Mouse (Mus musculus): ENCODE measurements around the gene Snx15. TPM values are rescaled to one million over a fixed set of nuclear protein-coding genes. Genes with fewer than 3 reads are reported as not detected.

The Snx15 gene
- polyA plus RNA-seq, 1 experiment, result 138 TPM

GRCm38 (mm10) chr19:6104476-6104875 is 23.6 kb downstream of the Snx15 start:
- H3K4me3 ChIP-seq (replicated peaks), result no peak overlapping the region
- H3K4me1 ChIP-seq, result peaks cover 55% of the 10 kb centered on the region
- TF ChIP-seq GATA1 (IDR thresholded peaks at IDR 0.05; ENCODE audit: borderline replicate concordance, low read length) (no peak), FLI1 (IDR thresholded peaks at IDR 0.05; ENCODE audit: low read length) (no peak)
- H3K27me3 ChIP-seq (replicated peaks), result no peaks in the 10 kb centered on the region
- H3K9me3 ChIP-seq, result no peaks in the 10 kb centered on the region
- peaks cover 5% of the 10 kb centered on the region for H3K36me3 ChIP-seq (replicated peaks; ENCODE audit: low read length)

GRCm38 (mm10) chr19:6102169-6102853 is 25.8 kb downstream of the Snx15 start:
- Histone ChIP-seq H3K36me3 (replicated peaks; ENCODE audit: low read length) (peaks cover 15% of the 10 kb centered on the region), H3K9me3 (no peaks in the 10 kb centered on the region), H3K4me1 (peaks cover 51% of the 10 kb centered on the region), H3K4me3 (replicated peaks) (peak overlapping the region; percentile 57), H3K27me3 (replicated peaks) (no peaks in the 10 kb centered on the region)
- TF ChIP-seq GATA1 (IDR thresholded peaks at IDR 0.05; ENCODE audit: borderline replicate concordance, low read length) (no peak), FLI1 (IDR thresholded peaks at IDR 0.05; ENCODE audit: low read length) (no peak)

DNA sequence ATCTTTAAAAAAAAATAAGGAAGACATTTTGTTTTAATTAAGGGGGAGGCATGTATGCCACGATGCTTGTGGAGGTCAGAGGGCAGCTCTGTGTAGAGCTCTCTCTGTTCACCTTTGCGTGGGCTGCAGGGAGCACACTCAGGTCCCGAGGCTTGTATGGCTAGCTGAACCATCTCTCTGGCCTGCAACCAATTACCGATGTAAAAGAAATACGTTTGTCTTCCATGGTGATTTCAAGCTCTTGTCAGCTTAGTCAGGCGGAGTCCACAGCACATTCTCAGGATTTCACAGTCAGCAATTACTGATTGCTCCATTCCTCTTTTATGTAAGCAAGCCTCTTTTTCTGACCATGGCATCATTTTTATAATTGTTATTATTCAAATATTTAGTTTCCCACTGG is 26.9 kb downstream of the Snx15 start:
- no peak for TF ChIP-seq GATA1 (IDR thresholded peaks at IDR 0.05; ENCODE audit: borderline replicate concordance, low read length)
- no peak for TF ChIP-seq FLI1 (IDR thresholded peaks at IDR 0.05; ENCODE audit: low read length)
- Histone ChIP-seq H3K9me3 (no peaks in the 10 kb centered on the region), H3K27me3 (replicated peaks) (no peaks in the 10 kb centered on the region), H3K36me3 (replicated peaks; ENCODE audit: low read length) (peaks cover 19% of the 10 kb centered on the region), H3K4me3 (replicated peaks) (no peak overlapping the region), H3K4me1 (peaks cover 47% of the 10 kb centered on the region)

GRCm38 (mm10) chr19:6097847-6098246 is 30.3 kb downstream of the Snx15 start:
- peaks cover 46% of the 10 kb centered on the region for H3K36me3 ChIP-seq (replicated peaks; ENCODE audit: low read length)
- H3K27me3 ChIP-seq (replicated peaks), result no peaks in the 10 kb centered on the region
- TF ChIP-seq GATA1 (IDR thresholded peaks at IDR 0.05; ENCODE audit: borderline replicate concordance, low read length) (no peak), FLI1 (IDR thresholded peaks at IDR 0.05; ENCODE audit: low read length) (no peak)
- H3K4me3 ChIP-seq (replicated peaks), result no peak overlapping the region
- peaks cover 26% of the 10 kb centered on the region for H3K4me1 ChIP-seq
- H3K9me3 ChIP-seq, result no peaks in the 10 kb centered on the region

- TF ChIP-seq GATA1 (IDR thresholded peaks at IDR 0.05; ENCODE audit: borderline replicate concordance, low read length), result no peak
- no peak for TF ChIP-seq FLI1 (IDR thresholded peaks at IDR 0.05; ENCODE audit: low read length)
- Histone ChIP-seq H3K36me3 (replicated peaks; ENCODE audit: low read length) (peaks cover 76% of the 10 kb centered on the region), H3K4me1 (peaks cover 3% of the 10 kb centered on the region; the same call in 1 of the 2 replicates), H3K9me3 (no peaks in the 10 kb centered on the region), H3K27me3 (replicated peaks) (no peaks in the 10 kb centered on the region), H3K4me3 (replicated peaks) (no peak within 1 kb of the TSS)
Observed at GRCm38 (mm10) chr19:6094119-6094518, 34.0 kb downstream of the Snx15 start, which contains the start of gene AC131692.1. Gene AC131692.1, plus strand, starts transcription at chr19:6094419.

- Histone ChIP-seq H3K27me3 (replicated peaks) (no peaks in the 10 kb centered on the region), H3K36me3 (replicated peaks; ENCODE audit: low read length) (peaks cover 69% of the 10 kb centered on the region), H3K4me1 (peaks cover 39% of the 10 kb centered on the region), H3K4me3 (replicated peaks) (no peak overlapping the region), H3K9me3 (no peaks in the 10 kb centered on the region)
- TF ChIP-seq GATA1 (IDR thresholded peaks at IDR 0.05; ENCODE audit: borderline replicate concordance, low read length), result no peak
- no peak for TF ChIP-seq FLI1 (IDR thresholded peaks at IDR 0.05; ENCODE audit: low read length)
Observed at GRCm38 (mm10) chr19:6088841-6089240, 39.3 kb downstream of the Snx15 start.

DNA sequence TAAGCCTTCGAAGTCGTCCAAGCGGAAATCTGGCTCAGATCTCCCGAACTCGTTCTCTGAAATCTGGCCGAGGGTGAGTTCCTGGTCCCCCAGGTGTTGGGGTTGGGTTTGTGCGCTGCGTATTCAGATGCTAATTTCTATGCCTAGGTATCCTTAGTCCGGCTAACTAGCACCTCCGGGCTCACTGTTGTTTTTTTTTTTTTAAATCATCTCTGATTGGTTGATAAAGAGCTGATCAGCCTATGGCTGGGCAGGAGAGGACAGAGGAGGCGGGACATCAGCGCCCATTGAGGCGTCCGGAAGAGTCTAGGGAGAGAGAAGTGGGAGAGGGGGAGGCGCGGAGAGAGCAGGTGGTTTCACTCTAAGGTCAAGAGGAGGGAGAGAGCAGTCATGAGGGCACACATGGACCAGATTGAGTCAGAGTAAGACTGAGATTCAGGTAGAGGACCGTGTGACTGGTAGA is 42.7 kb downstream of the Snx15 start:
- Histone ChIP-seq H3K9me3 (no peaks in the 10 kb centered on the region), H3K4me3 (replicated peaks) (peak overlapping the region; percentile 96), H3K36me3 (replicated peaks; ENCODE audit: low read length) (peaks cover 75% of the 10 kb centered on the region), H3K4me1 (peaks cover 61% of the 10 kb centered on the region), H3K27me3 (replicated peaks) (no peaks in the 10 kb centered on the region)
- no peak for TF ChIP-seq FLI1 (IDR thresholded peaks at IDR 0.05; ENCODE audit: low read length)
- no peak for TF ChIP-seq GATA1 (IDR thresholded peaks at IDR 0.05; ENCODE audit: borderline replicate concordance, low read length)

DNA sequence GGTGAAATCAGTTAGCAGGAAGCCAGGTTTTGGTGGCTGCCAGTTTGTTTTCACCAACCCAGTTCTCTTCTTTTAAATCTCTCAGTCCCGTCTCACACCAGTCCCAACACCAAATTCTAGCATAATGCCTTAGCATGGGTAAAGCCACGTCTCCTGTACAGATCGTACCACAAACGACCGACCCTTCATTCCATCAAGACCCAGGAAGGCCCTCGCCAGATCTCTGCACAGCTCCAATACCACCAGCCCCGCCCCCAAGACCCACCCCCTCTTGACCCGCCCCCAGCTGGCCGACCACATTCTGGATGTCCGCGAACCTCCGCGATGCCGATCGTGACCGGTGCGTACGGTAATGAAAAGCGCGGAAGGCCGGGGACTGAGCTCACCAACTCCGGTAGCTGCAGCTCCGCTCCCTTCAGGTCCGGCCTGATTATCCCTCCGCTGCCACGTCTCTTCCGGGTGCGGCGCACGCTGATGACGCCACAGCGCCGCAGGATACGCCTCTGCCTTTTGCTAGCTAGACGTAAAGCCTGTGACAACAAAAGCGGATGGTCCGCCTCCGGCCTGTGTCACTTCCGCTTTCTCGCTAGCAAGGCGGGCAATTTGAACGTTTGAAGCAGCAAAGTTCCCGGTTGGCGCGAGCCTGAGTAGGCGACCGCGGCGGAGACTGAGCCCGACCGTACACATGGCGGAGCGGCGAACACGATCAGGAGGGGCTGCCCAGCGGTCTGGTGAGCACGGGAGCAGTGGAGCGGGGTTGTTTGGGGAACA is 43.4 kb downstream of the Snx15 start, which contains the start of the genes Zfpl1 and Cdca5:
Zfpl1 (minus strand) TSS at position 479 of the 771 bp plus-strand sequence.
Cdca5 (plus strand) TSS at position 506 of the 771 bp plus-strand sequence.
- peaks cover 75% of the 10 kb centered on the region for H3K36me3 ChIP-seq (replicated peaks; ENCODE audit: low read length)
- H3K27me3 ChIP-seq (replicated peaks), result no peaks in the 10 kb centered on the region
- TF ChIP-seq GATA1 (IDR thresholded peaks at IDR 0.05; ENCODE audit: borderline replicate concordance, low read length), result no peak
- TF ChIP-seq FLI1 (IDR thresholded peaks at IDR 0.05; ENCODE audit: low read length), result peak; percentile 100; the same call in 1 of the 2 replicates
- no peaks in the 10 kb centered on the region for H3K9me3 ChIP-seq
- H3K4me3 ChIP-seq (replicated peaks), result peak within 1 kb of the TSS; percentile 96
- H3K4me1 ChIP-seq, result peaks cover 61% of the 10 kb centered on the region

DNA sequence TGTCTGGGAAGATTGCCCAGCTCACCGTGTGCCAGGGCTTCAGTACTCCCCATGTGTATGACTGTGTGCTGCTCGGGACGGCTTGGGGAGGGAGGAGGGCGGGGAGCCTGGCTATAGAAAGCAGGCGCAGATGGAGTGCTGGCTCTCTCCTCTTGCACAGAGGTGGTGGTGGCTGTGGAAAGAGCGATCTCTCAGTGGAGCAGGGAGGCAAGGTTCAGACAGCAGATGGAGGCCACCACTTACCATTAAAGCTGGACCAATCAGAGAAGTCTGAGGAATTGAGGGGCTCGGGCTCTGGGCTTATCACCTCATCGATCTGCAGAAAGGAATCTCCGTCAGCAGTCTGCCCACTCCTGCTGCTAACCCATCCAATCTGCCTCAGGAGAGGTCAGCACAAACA is 45.9 kb downstream of the Snx15 start, which contains the start of gene Gm28374:
Gm28374 (minus strand) TSS at position 101 of the 400 bp plus-strand sequence.
- H3K36me3 ChIP-seq (replicated peaks; ENCODE audit: low read length), result peaks cover 54% of the 10 kb centered on the region
- no peaks in the 10 kb centered on the region for H3K9me3 ChIP-seq
- H3K27me3 ChIP-seq (replicated peaks), result no peaks in the 10 kb centered on the region
- H3K4me3 ChIP-seq (replicated peaks), result no peak within 1 kb of the TSS
- TF ChIP-seq FLI1 (IDR thresholded peaks at IDR 0.05; ENCODE audit: low read length), result no peak
- TF ChIP-seq GATA1 (IDR thresholded peaks at IDR 0.05; ENCODE audit: borderline replicate concordance, low read length), result no peak
- H3K4me1 ChIP-seq, result peaks cover 56% of the 10 kb centered on the region
